ENCODE assay signal across 8 mouse cellular contexts in the genomic region with DNA sequence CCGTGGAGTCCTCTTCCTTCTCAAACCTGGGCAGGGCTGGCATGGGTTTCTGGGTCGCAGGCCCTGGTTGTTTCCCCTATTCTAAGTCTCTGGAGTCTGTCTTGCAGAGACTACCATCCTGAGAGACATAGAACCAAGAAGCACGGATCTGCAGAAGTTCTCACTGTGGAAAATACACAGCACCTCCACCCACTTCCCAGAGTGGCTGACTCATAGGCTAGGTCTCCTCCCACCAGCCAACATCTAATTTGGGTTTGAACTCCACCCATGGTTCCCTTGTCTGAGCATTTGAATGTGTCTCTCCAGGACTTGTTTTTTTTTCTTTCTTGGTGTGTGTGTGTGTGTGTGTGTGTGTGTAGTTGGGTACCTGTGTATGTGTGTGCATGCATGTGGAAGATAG. TPM values are rescaled to one million over a fixed set of nuclear protein-coding genes. Genes with fewer than 3 reads are reported as not detected.
DNase-seq lines count a peak whose midpoint lies in the region; ATAC-seq and TF ChIP-seq lines count a peak whose summit lies in the region.

No protein-coding gene starts in this region.

- H3K4me2 ChIP-seq in embryonic facial prominence, embryonic 15.5 days (replicated peaks), result peak overlapping the region; percentile 21; the same call in 1 of the 2 replicates

- no peaks in the 10 kb centered on the region for H3K27me3 ChIP-seq in heart, adult 2 months (ENCODE audit: control insufficient read depth, insufficient read depth, low read length)
- H3K27me3 ChIP-seq in E14TG2a.4 (ENCODE audit: insufficient read depth, low read length), result no peaks in the 10 kb centered on the region
- no peaks in the 10 kb centered on the region for H3K27me3 ChIP-seq in embryonic facial prominence, embryonic 15.5 days

- no peak overlapping the region for H3K9ac ChIP-seq in heart, adult 2 months (ENCODE audit: low read depth, low read length)
- H3K9ac ChIP-seq in embryonic facial prominence, embryonic 15.5 days, result no peak overlapping the region

- H3K79me2 ChIP-seq in heart, adult 2 months (replicated peaks; ENCODE audit: control insufficient read depth, insufficient read depth, low read length), result no peaks in the 10 kb centered on the region

- H3K4me1 ChIP-seq in heart, adult 2 months (ENCODE audit: control insufficient read depth, insufficient read depth, low read length), result peaks cover 25% of the 10 kb centered on the region
- H3K4me1 ChIP-seq in E14TG2a.4 (replicated peaks; ENCODE audit: low read depth, low read length), result peaks cover 93% of the 10 kb centered on the region
- peaks cover 69% of the 10 kb centered on the region for H3K4me1 ChIP-seq in embryonic facial prominence, embryonic 15.5 days

- intact Hi-C loops in heart, adult 2 months (cut with DNase I), result no loop called here
- intact Hi-C loops in left cerebral cortex, postnatal 36 days (cut with DNase I), result loop anchor here (5.0 to 10.0 kb wide), 2 partner anchors 97 to 289 kb away; no protein-coding TSS in a partner anchor

- no peak overlapping the region for H3K4me3 ChIP-seq in heart, adult 2 months
- H3K4me3 ChIP-seq in E14TG2a.4 (replicated peaks; ENCODE audit: low read length), result peak overlapping the region; percentile 41; the same call in 1 of the 2 replicates
- H3K4me3 ChIP-seq in embryonic facial prominence, embryonic 15.5 days (replicated peaks), result no peak overlapping the region

- H3K36me3 ChIP-seq in heart, adult 2 months (ENCODE audit: control insufficient read depth, insufficient read depth, low read length), result no peaks in the 10 kb centered on the region
- H3K36me3 ChIP-seq in E14TG2a.4 (ENCODE audit: insufficient read depth, low read length), result peaks cover 16% of the 10 kb centered on the region
- no peaks in the 10 kb centered on the region for H3K36me3 ChIP-seq in embryonic facial prominence, embryonic 15.5 days

- DNase-seq in heart, adult 2 months, result peak; percentile 61 to 70
- DNase-seq in heart, postnatal 4 days, result no peak
- peak; percentile 68 to 74 for DNase-seq in left cerebral cortex, postnatal 36 days (ENCODE audit: low spot score in 2 of 2)
- DNase-seq in thymus, postnatal 36 days, result no peak
- no peak for DNase-seq in cerebellum, adult 11-12 months
- DNase-seq in Muller cell, postnatal 12 days (ENCODE audit: inconsistent ontology term), result no peak

- no peak; the same call in 1 of the 2 replicates for ATAC-seq in embryonic facial prominence, embryonic 15.5 days (ENCODE audit: insufficient number of reproducible peaks, low FRiP score, low TSS enrichment, low read depth)

- no peaks in the 10 kb centered on the region for H3K9me3 ChIP-seq in E14TG2a.4 (ENCODE audit: low read length)
- H3K9me3 ChIP-seq in embryonic facial prominence, embryonic 15.5 days (replicated peaks), result no peaks in the 10 kb centered on the region

- 20% methylated on average over 3 of the region's 3 CpGs for WGBS in heart, adult 2 months
- 40% methylated on average over 3 of the region's 3 CpGs for WGBS in embryonic facial prominence, embryonic 15.5 days

- peak overlapping the region; percentile 97 for H3K27ac ChIP-seq in heart, adult 2 months
- H3K27ac ChIP-seq in embryonic facial prominence, embryonic 15.5 days (replicated peaks), result peak overlapping the region; percentile 98

- no peak for TF ChIP-seq CTCF in heart, adult 2 months (IDR thresholded peaks at IDR 0.05)
- TF ChIP-seq CTCF in E14TG2a.4 (conservative IDR thresholded peaks at IDR 0.05; ENCODE audit: low read length), result no peak

- TF ChIP-seq POLR2A in heart, adult 2 months (IDR thresholded peaks at IDR 0.05; ENCODE audit: insufficient read depth, low read depth, low read length), result peak; percentile 52; the same call in 1 of the 2 replicates

- TF ChIP-seq EP300 in heart, adult 2 months (IDR thresholded peaks at IDR 0.05; ENCODE audit: insufficient read depth, low read depth, low read length), result no peak

RNA-seq across cellular contexts. Expression of gene Apol7a, which starts 34.9 kb away (rescaled TPM):
- under 1 TPM in 1 of 2 experiments, not detected in 1; 0.13 TPM for total RNA-seq in heart, adult 2 months (2021)
- polyA plus RNA-seq in heart, adult 2 months (2012; rRNA removed), result 0.23 and 0.29 TPM in 2 replicates
- total RNA-seq in heart, postnatal 4 days (2021), result under 1 TPM in 1 of 2 experiments, not detected in 1; 0.12 TPM
- polyA plus RNA-seq in embryonic facial prominence, embryonic 15.5 days (2015; fragmentation: Nextera tagmentation; extraction: Ambion mirVana), result 0.29 and 0.33 TPM in 2 replicates
- under 1 TPM; 0.39 to 0.50 TPM for total RNA-seq in left cerebral cortex, postnatal 36 days (2021)

RNA-seq across cellular contexts. Expression of gene Apol9a, which starts 46.9 kb away (rescaled TPM):
- total RNA-seq in heart, adult 2 months (2021), result under 1 TPM; 0.27 to 0.39 TPM
- polyA plus RNA-seq in heart, adult 2 months (2012; rRNA removed), result 0.73 and 1.00 TPM in 2 replicates
- under 1 TPM; 0.21 to 0.23 TPM for total RNA-seq in heart, postnatal 4 days (2021)
- 0.13 and 0.20 TPM in 2 replicates for polyA plus RNA-seq in embryonic facial prominence, embryonic 15.5 days (2015; fragmentation: Nextera tagmentation; extraction: Ambion mirVana)
- under 1 TPM in 1 of 2 experiments, not detected in 1; 0.25 TPM for total RNA-seq in left cerebral cortex, postnatal 36 days (2021)

RNA-seq across cellular contexts. Expression of gene Rbfox2, which starts 57.2 kb away (rescaled TPM):
- 100 to 1,000 TPM; 106 to 110 TPM for total RNA-seq in heart, adult 2 months (2021)
- polyA plus RNA-seq in heart, adult 2 months (2012; rRNA removed), result 86.0 and 145 TPM in 2 replicates
- 100 to 1,000 TPM; 175 to 186 TPM for total RNA-seq in heart, postnatal 4 days (2021)
- polyA plus RNA-seq in embryonic facial prominence, embryonic 15.5 days (2015; fragmentation: Nextera tagmentation; extraction: Ambion mirVana), result 69.4 and 73.2 TPM in 2 replicates
- 100 to 1,000 TPM; 217 to 276 TPM for total RNA-seq in left cerebral cortex, postnatal 36 days (2021)

Comparison
In these comparisons a context has a peak if more than half of its experiments do, and no peak if none do; other contexts are left out.
1. DNase-seq: peak in heart, adult 2 months (2 of 2) and left cerebral cortex, postnatal 36 days (2 of 2); none in heart, postnatal 4 days (single experiment), thymus, postnatal 36 days (0 of 2), cerebellum, adult 11-12 months (single experiment) and Muller cell, postnatal 12 days (single experiment).